Mouse (Mus musculus): ENCODE data around the gene Hspb6. TPM values are rescaled to one million over a fixed set of nuclear protein-coding genes. Genes with fewer than 3 reads are reported as not detected.

Gene Hspb6
- polyA plus RNA-seq, 1 experiment: 23.8 TPM

DNA sequence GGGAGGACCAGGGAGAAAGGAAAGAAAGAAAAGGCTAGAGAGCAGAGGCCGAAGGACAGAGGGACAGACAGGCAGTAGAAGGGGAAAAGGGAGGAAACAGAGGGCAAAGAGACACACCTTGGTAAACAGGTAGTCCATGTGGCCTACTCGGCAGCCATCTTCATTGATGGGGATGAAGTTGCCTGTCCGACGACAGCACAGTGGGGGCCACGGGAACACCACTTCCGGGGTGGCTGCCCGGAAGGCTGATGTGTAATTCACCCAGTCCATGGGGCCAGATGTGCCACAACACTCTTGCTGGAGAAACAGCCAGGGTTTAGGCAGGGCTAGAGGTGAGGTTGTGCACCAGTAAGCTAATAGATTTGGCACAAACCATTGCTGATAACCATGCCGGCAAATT is 53.0 kb downstream of the Hspb6 start:
- 81% methylated on average over 8 of the region's 8 CpGs for WGBS
- Histone ChIP-seq H3K4me1 (ENCODE audit: control insufficient read depth, insufficient read depth, low read length) (peaks cover 6% of the 10 kb centered on the region), H3K27ac (ENCODE audit: insufficient read depth, low read length) (no peak overlapping the region), H3K27me3 (ENCODE audit: control insufficient read depth, insufficient read depth, low read length) (no peaks in the 10 kb centered on the region), H3K4me3 (replicated peaks; ENCODE audit: insufficient read depth, low read depth, low read length) (no peak overlapping the region)
- TF ChIP-seq CTCF (IDR thresholded peaks at IDR 0.05; ENCODE audit: borderline replicate concordance, insufficient read depth, low read depth, low read length): no peak
- no peak for TF ChIP-seq POLR2A (IDR thresholded peaks at IDR 0.05; ENCODE audit: borderline replicate concordance, insufficient read depth, low read length)
- no peak for DNase-seq

Other genes starting within 250 kb of the Hspb6 start
- gene Alkbh6, start 243.5 kb upstream of the Hspb6 start, polyA plus RNA-seq (2012; rRNA removed): 197 and 214 TPM in 2 replicates
- 63.4 and 63.8 TPM in 2 replicates for gene Syne4, start 237.4 kb upstream of the Hspb6 start, polyA plus RNA-seq (2012; rRNA removed)
- gene E130208F15Rik, start 230.4 kb upstream of the Hspb6 start, polyA plus RNA-seq (2012; rRNA removed): 0.57 and 0.73 TPM in 2 replicates
- gene Sdhaf1, start 228.3 kb upstream of the Hspb6 start, polyA plus RNA-seq (2012; rRNA removed): 21.9 and 23.8 TPM in 2 replicates
- gene Lrfn3, start 189.4 kb upstream of the Hspb6 start, polyA plus RNA-seq (2012; rRNA removed): 20.4 and 22.1 TPM in 2 replicates
- 23.5 and 32.5 TPM in 2 replicates for gene Tyrobp, start 138.4 kb upstream of the Hspb6 start, polyA plus RNA-seq (2012; rRNA removed)
- 0.34 and 0.84 TPM in 2 replicates for gene Hcst, start 132.3 kb upstream of the Hspb6 start, polyA plus RNA-seq (2012; rRNA removed)
- gene Nfkbid, start 130.4 kb upstream of the Hspb6 start, polyA plus RNA-seq (2012; rRNA removed): 5.1 and 5.4 TPM in 2 replicates
- 782 and 892 TPM in 2 replicates for gene Aplp1, start 106.6 kb upstream of the Hspb6 start, polyA plus RNA-seq (2012; rRNA removed)
- gene Kirrel2, start 94.5 kb upstream of the Hspb6 start, polyA plus RNA-seq (2012; rRNA removed): 2.7 TPM in 2 replicates
- 0.43 and 0.56 TPM in 2 replicates for gene Nphs1, start 93.9 kb upstream of the Hspb6 start, polyA plus RNA-seq (2012; rRNA removed)
- gene Prodh2, start 58.6 kb upstream of the Hspb6 start, polyA plus RNA-seq (2012; rRNA removed): not detected in 2 replicates
- gene Arhgap33, start 17.1 kb upstream of the Hspb6 start, polyA plus RNA-seq (2012; rRNA removed): 38.5 and 39.8 TPM in 2 replicates
- 5.6 and 7.4 TPM in 2 replicates for gene Proser3, start 121 bp downstream of the Hspb6 start, polyA plus RNA-seq (2012; rRNA removed)
- 60.2 and 62.5 TPM in 2 replicates for gene Lin37, start 7.7 kb downstream of the Hspb6 start, polyA plus RNA-seq (2012; rRNA removed)
- 109 and 117 TPM in 2 replicates for gene U2af1l4, start 11.1 kb downstream of the Hspb6 start, polyA plus RNA-seq (2012; rRNA removed)
- gene Gm49396, start 11.2 kb downstream of the Hspb6 start, polyA plus RNA-seq (2012; rRNA removed): 11.9 and 12.3 TPM in 2 replicates
- 147 and 155 TPM in 2 replicates for gene Psenen, start 11.4 kb downstream of the Hspb6 start, polyA plus RNA-seq (2012; rRNA removed)
- gene Igflr1, start 13.2 kb downstream of the Hspb6 start, polyA plus RNA-seq (2012; rRNA removed): 8.3 and 10.1 TPM in 2 replicates
- 57.7 and 60.0 TPM in 2 replicates for gene Kmt2b, start 36.5 kb downstream of the Hspb6 start, polyA plus RNA-seq (2012; rRNA removed)
- not detected in 2 replicates for gene Zbtb32, start 46.7 kb downstream of the Hspb6 start, polyA plus RNA-seq (2012; rRNA removed)
- gene Upk1a, start 60.7 kb downstream of the Hspb6 start, polyA plus RNA-seq (2012; rRNA removed): 2.0 and 2.2 TPM in 2 replicates
- 1,224 and 1,255 TPM in 2 replicates for gene Cox6b1, start 74.0 kb downstream of the Hspb6 start, polyA plus RNA-seq (2012; rRNA removed)
- gene Etv2, start 83.7 kb downstream of the Hspb6 start, polyA plus RNA-seq (2012; rRNA removed): not detected in 2 replicates
- 66.6 and 69.5 TPM in 2 replicates for gene Rbm42, start 98.1 kb downstream of the Hspb6 start, polyA plus RNA-seq (2012; rRNA removed)
- 16.4 and 17.1 TPM in 2 replicates for gene Haus5, start 112.8 kb downstream of the Hspb6 start, polyA plus RNA-seq (2012; rRNA removed)
- gene Pmis2, start 119.4 kb downstream of the Hspb6 start, polyA plus RNA-seq (2012; rRNA removed): not detected in 2 replicates
- not detected in 2 replicates for gene 2200002J24Rik, start 146.7 kb downstream of the Hspb6 start, polyA plus RNA-seq (2012; rRNA removed)
- 0.33 and 0.39 TPM in 2 replicates for gene Atp4a, start 160.0 kb downstream of the Hspb6 start, polyA plus RNA-seq (2012; rRNA removed)
- 247 TPM in 2 replicates for gene Tmem147, start 177.4 kb downstream of the Hspb6 start, polyA plus RNA-seq (2012; rRNA removed)
- not detected in 2 replicates for gene Gapdhs, start 191.5 kb downstream of the Hspb6 start, polyA plus RNA-seq (2012; rRNA removed)
- 6.3 and 6.9 TPM in 2 replicates for gene Sbsn, start 199.3 kb downstream of the Hspb6 start, polyA plus RNA-seq (2012; rRNA removed)
- 1.4 and 1.8 TPM in 2 replicates for gene Dmkn, start 211.6 kb downstream of the Hspb6 start, polyA plus RNA-seq (2012; rRNA removed)
- gene Krtdap, start 235.7 kb downstream of the Hspb6 start, polyA plus RNA-seq (2012; rRNA removed): not detected in 2 replicates

All from cerebellum, adult 2 months (tissue).